Mouse (Mus musculus) ovary, adult 2 months (tissue): ENCODE measurements around the gene Hgd. TPM values are rescaled to one million over a fixed set of nuclear protein-coding genes. Genes with fewer than 3 reads are reported as not detected.

Source experiments
- polyA plus RNA-seq: library from polyadenylated mRNA; depleted of rRNA; stranded (reverse); fragments of >200 nt; gene quantifications from 2 replicates; pipeline ENCODE4 v1.2.3, GENCODE M21; 2012; rRNA removed

Gene Hgd
- polyA plus RNA-seq: 0.31 TPM in 1 of 2 replicates, not detected in the other

DNA sequence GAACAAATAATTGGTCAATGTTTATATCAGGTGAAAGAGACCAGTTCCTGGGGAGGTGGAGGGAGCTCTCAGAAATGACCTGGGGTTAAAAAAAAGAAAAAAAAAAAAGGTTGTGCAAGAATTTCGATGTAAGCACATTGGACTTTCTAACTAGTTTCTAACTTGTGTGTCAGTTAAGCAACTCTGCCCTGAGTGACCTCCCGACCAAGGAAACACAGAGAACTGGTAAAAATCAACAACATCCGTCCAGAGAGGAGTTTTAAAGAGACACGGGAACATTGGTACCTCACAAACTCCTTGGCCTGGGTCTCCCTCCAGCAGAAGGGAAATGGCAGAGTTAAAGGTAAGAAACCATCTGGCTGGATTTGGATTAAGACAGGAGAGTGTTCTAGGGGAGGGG, at the start of gene Hgd:
TSS of gene Hgd (plus strand) at position 160 of the 400 bp plus-strand sequence.

DNA sequence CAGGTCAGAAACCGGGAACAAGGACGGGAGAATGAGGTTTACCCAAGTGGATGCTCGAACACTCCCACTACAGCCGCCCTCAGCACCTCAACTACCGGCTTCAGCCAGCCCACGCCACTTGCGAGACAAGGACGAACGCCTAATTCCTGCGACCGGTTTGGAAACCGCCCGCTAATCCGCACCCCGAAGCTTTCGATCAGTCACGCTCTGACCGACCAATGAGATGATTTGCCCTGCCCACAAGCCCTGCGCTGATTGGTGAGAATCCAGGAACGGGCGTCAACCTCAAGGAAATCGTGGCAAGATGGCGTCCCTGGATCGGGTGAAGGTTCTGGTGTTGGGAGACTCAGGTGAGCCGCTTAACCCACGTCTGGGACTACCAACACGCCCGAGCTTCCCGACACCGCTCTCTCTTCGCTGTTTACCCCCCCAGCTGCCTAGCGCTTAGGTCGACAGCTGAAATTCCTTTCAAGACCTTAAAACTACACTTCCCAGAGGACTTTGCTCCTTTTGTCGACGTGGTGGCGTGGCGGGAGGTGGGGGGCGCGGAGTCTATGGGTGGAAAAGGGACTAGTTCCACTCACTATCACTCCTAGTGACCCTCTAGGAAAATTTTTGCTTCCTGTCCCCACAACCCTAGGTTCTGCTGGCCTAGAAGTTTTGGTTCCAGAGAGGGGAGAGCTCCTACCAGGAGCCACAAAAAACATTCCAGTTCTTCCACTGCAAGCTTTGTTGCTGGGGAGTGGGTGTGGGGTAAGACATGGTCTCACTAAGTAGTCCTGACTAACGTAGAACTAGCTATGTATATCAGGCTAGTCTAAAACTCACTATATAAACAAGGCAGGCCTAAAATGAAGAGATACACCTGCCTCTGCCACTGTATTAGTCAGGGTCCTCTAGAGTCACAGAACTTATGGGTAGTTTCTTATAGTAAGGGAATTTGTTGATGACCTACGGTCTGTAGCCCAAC, 40.1 kb upstream of the Hgd start, which contains the start of the genes Gtf2e1 and Rabl3:
TSS of gene Gtf2e1 (minus strand) at position 179 of the 970 bp plus-strand sequence.
TSS of gene Rabl3 (plus strand) at position 275 of the 970 bp plus-strand sequence.

GRCm38 (mm10) chr16:37653731-37654657, 74.0 kb downstream of the Hgd start, which contains the start of gene Ndufb4:
Gene Ndufb4 (minus strand): TSS chr16:37654453.

Other genes starting within 250 kb of the Hgd start
- 0.07 TPM in 1 of 2 replicates, not detected in the other for gene Stxbp5l, start 195.2 kb upstream of the Hgd start, polyA plus RNA-seq
- 6.3 and 6.6 TPM in 2 replicates for gene Gtf2e1, start 40.4 kb upstream of the Hgd start, polyA plus RNA-seq
- 1.2 and 1.7 TPM in 2 replicates for gene Rabl3, start 40.3 kb upstream of the Hgd start, polyA plus RNA-seq
- gene Ndufb4, start 74.3 kb downstream of the Hgd start, polyA plus RNA-seq: 62.9 and 81.9 TPM in 2 replicates
- gene Fstl1, start 196.7 kb downstream of the Hgd start, polyA plus RNA-seq: 45.4 and 45.8 TPM in 2 replicates